Mouse (Mus musculus) limb, embryonic 11.5 days (tissue): ENCODE measurements around the gene Ttll13. TPM values are rescaled to one million over a fixed set of nuclear protein-coding genes. Genes with fewer than 3 reads are reported as not detected.

Experiments
- ATAC-seq: fragments of 200-750 bp; cut with Nextera tagmentation; 2 replicates; pipeline ENCODE4 v1.8.0; 2017; ENCODE audit warnings: low read depth; ENCODE audit not compliant: insufficient number of reproducible peaks, low FRiP score, low TSS enrichment
- DNase-seq: peaks from one replicate; pipeline ENCODE4 v3.0.0-alpha.2; 2015; ENCODE audit warnings: low spot score
- H3K27ac ChIP-seq: fragments of 300-500 bp; sonication (generic); replicated peaks from 2 replicates; pipeline ENCODE4 v1.5.1; 2014; ENCODE audit warnings: low read depth, mild to moderate bottlenecking, low read length
- H3K27me3 ChIP-seq: fragments of 300-500 bp; sonication (generic); 2 replicates; pipeline ENCODE4 v1.6.1; 2014; ENCODE audit warnings: mild to moderate bottlenecking, low read length, mixed read lengths; ENCODE audit not compliant: control insufficient read depth, insufficient read depth
- H3K36me3 ChIP-seq: fragments of 300-500 bp; sonication (generic); 2 replicates; pipeline ENCODE4 v1.6.1; 2014; ENCODE audit warnings: mild to moderate bottlenecking, low read length, moderate library complexity, mixed read lengths; ENCODE audit not compliant: control insufficient read depth, insufficient read depth
- H3K4me1 ChIP-seq: fragments of 300-500 bp; sonication (generic); 2 replicates; pipeline ENCODE4 v1.6.1; 2014; ENCODE audit warnings: low read length, mixed read lengths; ENCODE audit not compliant: control insufficient read depth, insufficient read depth
- H3K4me2 ChIP-seq: fragments of 300-500 bp; sonication (generic); 2 replicates; pipeline ENCODE4 v1.6.1; 2014; ENCODE audit warnings: low read depth, mild to moderate bottlenecking, moderate library complexity; ENCODE audit not compliant: severe bottlenecking
- H3K4me3 ChIP-seq: fragments of 300-500 bp; sonication (generic); 2 replicates; pipeline ENCODE4 v1.5.1; 2014; ENCODE audit warnings: low read depth, low read length
- H3K9ac ChIP-seq: fragments of 300-500 bp; sonication (generic); 2 replicates; pipeline ENCODE4 v1.6.1; 2014; ENCODE audit warnings: mild to moderate bottlenecking, low read length
- H3K9me3 ChIP-seq: fragments of 300-500 bp; sonication (generic); 2 replicates; pipeline ENCODE4 v1.6.1; 2016; ENCODE audit warnings: low read length; ENCODE audit not compliant: control insufficient read depth
- WGBS: fragments of 180-500 bp; shearing (Covaris S2); extraction: QIAGEN DNeasy Blood & Tissue Kit; methylation state at CpG from one replicate; pipeline ENCODE4 v1.1.7; 2014; 5-methylcytosine and 5-hydroxymethylcytosine counted together
- polyA plus RNA-seq: library from polyadenylated mRNA; unstranded; fragments of >200 nt; fragmentation: Nextera tagmentation; extraction: Ambion mirVana; gene quantifications from 2 replicates; pipeline ENCODE4 v1.2.1, GENCODE M21; 2014

Gene Ttll13
- polyA plus RNA-seq, 1 experiment from 2014 or later, result 0.91 TPM

- WGBS, result 96% methylated on average over 6 of the region's 6 CpGs
- no peak overlapping the region for H3K9ac ChIP-seq
- peaks cover 4% of the 10 kb centered on the region for H3K36me3 ChIP-seq
- H3K4me3 ChIP-seq, result no peak overlapping the region
- H3K4me1 ChIP-seq, result no peaks in the 10 kb centered on the region
- no peak overlapping the region for H3K4me2 ChIP-seq
- no peaks in the 10 kb centered on the region for H3K9me3 ChIP-seq
- no peak overlapping the region for H3K27ac ChIP-seq
- H3K27me3 ChIP-seq, result no peaks in the 10 kb centered on the region
- DNase-seq (no peak), ATAC-seq (no peak)
These were observed 50.3 kb downstream of the Ttll13 start for GRCm38 (mm10) chr7:80296462-80296861.

DNA sequence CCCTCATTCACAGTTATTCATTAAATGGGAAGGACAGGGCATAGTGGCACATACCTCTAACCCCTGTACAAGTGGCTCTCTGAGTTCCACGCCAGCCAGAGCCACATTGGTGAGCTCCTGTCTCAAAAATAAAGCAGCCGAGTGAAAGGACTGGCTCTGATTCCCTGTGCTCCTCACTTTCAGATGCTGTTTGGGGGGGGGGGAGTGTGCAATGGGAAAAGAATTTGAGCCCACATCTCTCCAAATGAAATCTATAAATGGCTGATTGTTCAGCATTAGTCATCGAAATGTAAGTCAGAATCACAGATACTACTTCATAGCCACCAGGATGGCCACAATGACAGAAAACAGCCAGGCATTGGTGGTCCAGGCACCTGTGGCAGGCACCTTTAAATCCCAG lies 50.9 kb downstream of the Ttll13 start:
- no peak for DNase-seq
- Histone ChIP-seq H3K4me1 (no peaks in the 10 kb centered on the region), H3K4me2 (no peak overlapping the region), H3K4me3 (no peak overlapping the region), H3K27ac (no peak overlapping the region), H3K27me3 (no peaks in the 10 kb centered on the region), H3K36me3 (peaks cover 7% of the 10 kb centered on the region), H3K9ac (no peak overlapping the region), H3K9me3 (no peaks in the 10 kb centered on the region)
- no peak for ATAC-seq
- WGBS, result 94% methylated on average over 3 of the region's 3 CpGs

GRCm38 (mm10) chr7:80298754-80299153 lies 52.6 kb downstream of the Ttll13 start:
- Histone ChIP-seq H3K4me2 (no peak overlapping the region), H3K4me3 (no peak overlapping the region), H3K4me1 (no peaks in the 10 kb centered on the region), H3K36me3 (peaks cover 14% of the 10 kb centered on the region), H3K27me3 (no peaks in the 10 kb centered on the region), H3K27ac (no peak overlapping the region), H3K9me3 (no peaks in the 10 kb centered on the region), H3K9ac (no peak overlapping the region)
- no peak for DNase-seq
- ATAC-seq, result no peak
- 93% methylated on average over 4 of the region's 4 CpGs for WGBS

GRCm38 (mm10) chr7:80299568-80299967 lies 53.4 kb downstream of the Ttll13 start:
- no peak overlapping the region for H3K4me2 ChIP-seq
- ATAC-seq (no peak), DNase-seq (no peak)
- WGBS, result 92% methylated on average over 3 of the region's 3 CpGs
- H3K9me3 ChIP-seq, result no peaks in the 10 kb centered on the region
- no peak overlapping the region for H3K4me3 ChIP-seq
- H3K4me1 ChIP-seq, result no peaks in the 10 kb centered on the region
- H3K9ac ChIP-seq, result no peak overlapping the region
- H3K36me3 ChIP-seq, result peaks cover 14% of the 10 kb centered on the region
- H3K27ac ChIP-seq, result no peak overlapping the region
- no peaks in the 10 kb centered on the region for H3K27me3 ChIP-seq

DNA sequence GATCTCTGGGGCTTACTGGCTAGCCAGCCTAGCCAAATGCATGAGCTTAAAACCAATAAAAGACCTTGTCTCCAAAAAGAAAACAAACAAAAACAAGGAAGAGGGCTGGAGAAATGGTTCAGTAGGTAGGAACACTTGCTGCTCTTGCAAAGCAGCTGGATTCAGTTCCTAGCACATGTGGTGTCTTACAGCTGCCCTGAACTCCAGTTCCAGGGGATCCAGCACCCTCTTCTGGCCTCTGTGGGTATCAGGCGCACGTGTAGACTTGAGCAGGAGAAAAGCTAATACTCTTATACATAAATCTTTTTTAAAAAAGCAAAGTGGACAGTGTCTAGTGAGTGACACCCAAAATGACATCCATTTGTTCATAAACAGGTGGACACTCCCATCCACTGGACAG lies 55.3 kb downstream of the Ttll13 start:
- Histone ChIP-seq H3K4me2 (no peak overlapping the region), H3K27me3 (no peaks in the 10 kb centered on the region), H3K36me3 (peaks cover 22% of the 10 kb centered on the region), H3K27ac (no peak overlapping the region), H3K9ac (no peak overlapping the region), H3K9me3 (no peaks in the 10 kb centered on the region), H3K4me1 (no peaks in the 10 kb centered on the region), H3K4me3 (no peak overlapping the region)
- 83% methylated on average over 2 of the region's 2 CpGs for WGBS
- DNase-seq (no peak), ATAC-seq (no peak)

- Histone ChIP-seq H3K36me3 (peaks cover 34% of the 10 kb centered on the region), H3K9me3 (no peaks in the 10 kb centered on the region), H3K9ac (no peak overlapping the region), H3K27me3 (no peaks in the 10 kb centered on the region), H3K27ac (no peak overlapping the region), H3K4me1 (no peaks in the 10 kb centered on the region), H3K4me2 (no peak overlapping the region), H3K4me3 (no peak overlapping the region)
- no peak for DNase-seq
- WGBS, result 88% methylated on average over 3 of the region's 3 CpGs
- no peak for ATAC-seq
These were observed 61.6 kb downstream of the Ttll13 start for GRCm38 (mm10) chr7:80307766-80308165.

Other genes starting within 250 kb of the Ttll13 start
- gene Zfp710, start 221.6 kb upstream of the Ttll13 start, polyA plus RNA-seq, result 15.4 and 17.0 TPM in 2 replicates
- 540 and 555 TPM in 2 replicates for gene Idh2, start 131.0 kb upstream of the Ttll13 start, polyA plus RNA-seq
- 8.3 and 9.0 TPM in 2 replicates for gene Sema4b, start 59.5 kb upstream of the Ttll13 start, polyA plus RNA-seq
- gene Cib1, start 13.6 kb upstream of the Ttll13 start, polyA plus RNA-seq, result 55.5 and 60.8 TPM in 2 replicates
- gene Gdpgp1, start 13.5 kb upstream of the Ttll13 start, polyA plus RNA-seq, result 4.6 and 4.8 TPM in 2 replicates
- gene Ngrn, start 14.8 kb downstream of the Ttll13 start, polyA plus RNA-seq, result 47.4 and 49.0 TPM in 2 replicates
- gene Vps33b, start 23.3 kb downstream of the Ttll13 start, polyA plus RNA-seq, result 13.0 and 18.9 TPM in 2 replicates
- 150 and 152 TPM in 2 replicates for gene Prc1, start 48.1 kb downstream of the Ttll13 start, polyA plus RNA-seq
- gene Rccd1, start 78.1 kb downstream of the Ttll13 start, polyA plus RNA-seq, result 10.5 and 11.0 TPM in 2 replicates
- gene Unc45a, start 94.6 kb downstream of the Ttll13 start, polyA plus RNA-seq, result 34.7 and 38.0 TPM in 2 replicates
- gene Hddc3, start 96.7 kb downstream of the Ttll13 start, polyA plus RNA-seq, result 25.7 and 27.5 TPM in 2 replicates
- gene Man2a2, start 125.0 kb downstream of the Ttll13 start, polyA plus RNA-seq, result 12.5 and 15.1 TPM in 2 replicates
- gene Fes, start 141.6 kb downstream of the Ttll13 start, polyA plus RNA-seq, result 7.6 and 8.4 TPM in 2 replicates
- 9.2 and 10.0 TPM in 2 replicates for gene Furin, start 159.1 kb downstream of the Ttll13 start, polyA plus RNA-seq